8 mouse cellular contexts compared by ENCODE assay signal in the genomic region with DNA sequence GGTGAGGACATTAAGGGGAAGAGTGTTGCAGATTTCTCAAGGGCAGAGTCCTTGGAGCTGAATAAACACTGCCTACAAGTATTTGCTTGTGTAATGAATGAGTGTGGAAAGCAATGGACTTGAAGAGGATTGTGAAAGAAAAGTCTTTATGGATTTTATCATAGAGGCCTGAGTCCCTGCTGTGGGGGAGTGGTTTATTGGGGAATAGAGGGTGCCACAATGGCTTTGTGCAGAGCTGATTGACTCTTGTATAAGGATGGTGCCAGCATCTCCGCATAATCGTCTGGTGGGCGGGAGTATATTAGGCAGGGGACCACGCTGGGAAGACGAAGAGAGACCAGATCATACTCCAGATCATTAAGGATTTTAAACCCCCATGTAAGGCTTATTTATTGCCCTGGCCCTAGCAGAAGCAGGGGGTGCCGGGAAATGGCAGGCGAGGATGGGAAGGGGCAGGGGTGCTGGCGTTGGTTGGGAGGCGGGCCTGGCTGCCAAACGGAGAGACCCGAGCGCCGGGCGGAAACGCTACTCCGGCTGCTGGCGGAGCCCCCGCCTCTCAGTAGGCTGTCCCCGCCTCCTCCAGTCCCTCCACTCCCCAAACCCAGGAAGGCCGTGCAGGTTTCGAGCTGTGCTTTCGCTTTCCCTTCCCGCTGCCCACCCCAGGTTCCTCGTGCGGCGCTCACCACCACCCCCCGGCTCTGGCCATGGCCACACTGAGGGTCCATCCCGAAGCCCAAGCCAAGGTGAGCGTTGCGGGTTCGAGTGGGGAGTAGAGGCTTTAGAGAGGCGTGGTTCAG. TPM values are rescaled to one million over a fixed set of nuclear protein-coding genes. Genes with fewer than 3 reads are reported as not detected.
DNase-seq lines count a peak whose midpoint lies in the region; ATAC-seq lines count a peak whose summit lies in the region.

A gene (plus strand): TSS at position 253 of the 797 bp plus-strand sequence.

- DNase-seq in embryo, embryonic 10.5 days (ENCODE audit: low spot score) = peak; percentile 87
- peak; percentile 82 for DNase-seq in gastrocnemius, postnatal 14 days
- peak; percentile 67 to 70 for DNase-seq in left cerebral cortex, postnatal 25 days (ENCODE audit: low spot score in 2 of 2)
- DNase-seq in mesoderm, embryonic 11.5 days (ENCODE audit: low read depth, low spot score) = peak; percentile 72
- peak; percentile 82 for DNase-seq in right cerebral cortex, postnatal 4 days
- DNase-seq in yolk sac, embryonic 10.5 days (ENCODE audit: low spot score) = peak; percentile 83

- intact Hi-C loops in gastrocnemius, postnatal 14 days (cut with DNase I; ENCODE audit: low total_unique reads) = no loop called here
- intact Hi-C loops in left cerebral cortex, postnatal 25 days (cut with DNase I) = loop anchor here (2.0 kb wide), 1 partner anchor 17 kb away; a partner anchor contains a TSS

- peak; percentile 95 for ATAC-seq in activated CD4-positive, CD25-positive, alpha-beta regulatory T cell, adult 4 months
- ATAC-seq in inflammation-experienced regulatory T-cells, adult 6 months = peak; percentile 97

RNA-seq across cellular contexts. Expression of the gene that starts here (rescaled TPM):
- 100 to 1,000 TPM; 700 to 830 TPM for polyA plus RNA-seq in activated CD4-positive, CD25-positive, alpha-beta regulatory T cell, adult 4 months (2017; shearing (Covaris generic))
- 10 to 100 TPM; 48.3 to 49.7 TPM for total RNA-seq in gastrocnemius, postnatal 14 days (2021)
- polyA plus RNA-seq in inflammation-experienced regulatory T-cells, adult 6 months (2017; shearing (Covaris generic)) = 100 to 1,000 TPM; 667 to 812 (median 693) TPM
- total RNA-seq in left cerebral cortex, postnatal 25 days (2021) = 10 to 100 TPM; 39.4 to 45.3 TPM

Comparison
In these comparisons a context has a peak if more than half of its experiments do, and no peak if none do; other contexts are left out.
1. Peak in every context shown above with its lines: DNase-seq and ATAC-seq.